Comparison of ENCODE assay signal across 9 mouse cellular contexts in genomic region chr7:82785970-82786647, GRCm38 (mm10).
A peak's percentile ranks its signal among the peaks of the same experiment; 100 is the strongest.
DNase-seq lines count a peak whose midpoint lies in the region; ATAC-seq and TF ChIP-seq lines count a peak whose summit lies in the region.
"Had no signal": no experiment of that assay in that cellular context is flagged by ENCODE, and none has a peak within 500 bp of the region (broad histone marks: within the 10 kb centered on the region; RNA-seq: fewer than 3 reads in every experiment).

No protein-coding gene starts in this region.

- H3K9ac ChIP-seq in forebrain, embryonic 13.5 days: no peak overlapping the region
- H3K9ac ChIP-seq: lung, embryonic 15.5 days had no signal

- WGBS in kidney, adult 2 months: 85% methylated on average over 2 of the region's 2 CpGs
- 61% methylated on average over 2 of the region's 2 CpGs for WGBS in forebrain, embryonic 13.5 days

- H3K9me3 ChIP-seq in forebrain, embryonic 13.5 days (replicated peaks): no peaks in the 10 kb centered on the region
- H3K9me3 ChIP-seq: lung, embryonic 15.5 days had no signal

- H3K4me3 ChIP-seq in kidney, adult 2 months (ENCODE audit: insufficient read depth, low read depth, low read length): no peak overlapping the region
- no peak overlapping the region for H3K4me3 ChIP-seq in forebrain, embryonic 13.5 days
- H3K4me3 ChIP-seq: lung, embryonic 15.5 days had no signal

- TF ChIP-seq CTCF in kidney, adult 2 months (conservative IDR thresholded peaks at IDR 0.05; ENCODE audit: insufficient read depth, insufficient read length, low read depth, low read length): no peak

- H3K27ac ChIP-seq in kidney, adult 2 months (ENCODE audit: insufficient read depth, low read depth, low read length): no peak overlapping the region
- H3K27ac ChIP-seq in forebrain, embryonic 13.5 days: no peak overlapping the region
- H3K27ac ChIP-seq: lung, embryonic 15.5 days had no signal

- peak; percentile 17 for DNase-seq in kidney, adult 2 months
- no peak for DNase-seq in kidney, adult 11 months
- peak; percentile 83 for DNase-seq in adipocyte (ENCODE audit: low spot score)
- DNase-seq in layer of hippocampus, postnatal 36 days: peak; percentile 21 to 26
- DNase-seq in spleen, adult 12 weeks (ENCODE audit: low spot score): no peak
- no peak for DNase-seq in urinary bladder, adult 2 months (ENCODE audit: low spot score)
- DNase-seq in spleen, adult 18-20 months: no peak

- ATAC-seq in forebrain, embryonic 13.5 days: peak; percentile 58

- no peak for TF ChIP-seq POLR2A in kidney, adult 2 months (IDR thresholded peaks at IDR 0.05; ENCODE audit: low read depth, low read length)

- no peaks in the 10 kb centered on the region for H3K36me3 ChIP-seq in kidney, adult 2 months (ENCODE audit: control insufficient read depth, insufficient read depth, low read length)
- H3K36me3 ChIP-seq in forebrain, embryonic 13.5 days (ENCODE audit: poor library complexity, severe bottlenecking): no peaks in the 10 kb centered on the region
- H3K36me3 ChIP-seq: lung, embryonic 15.5 days had no signal

- no peaks in the 10 kb centered on the region; the same call in 1 of the 2 replicates for H3K4me1 ChIP-seq in kidney, adult 2 months (ENCODE audit: control insufficient read depth, insufficient read depth, low read length)
- peaks cover 10% of the 10 kb centered on the region; the same call in 1 of the 2 replicates for H3K4me1 ChIP-seq in forebrain, embryonic 13.5 days

- H3K4me2 ChIP-seq in forebrain, embryonic 13.5 days: no peak overlapping the region
- H3K4me2 ChIP-seq: lung, embryonic 15.5 days had no signal

- H3K27me3 ChIP-seq in kidney, adult 2 months (replicated peaks; ENCODE audit: control insufficient read depth, insufficient read depth, low read length): no peaks in the 10 kb centered on the region
- H3K27me3 ChIP-seq in forebrain, embryonic 13.5 days: no peaks in the 10 kb centered on the region
- H3K27me3 ChIP-seq: lung, embryonic 15.5 days had no signal

Comparison
In these comparisons a context has a peak if more than half of its experiments do, and no peak if none do; other contexts are left out.
1. DNase-seq: peak in kidney, adult 2 months (single experiment), adipocyte (single experiment) and layer of hippocampus, postnatal 36 days (2 of 2); none in kidney, adult 11 months (single experiment), spleen, adult 12 weeks (single experiment), urinary bladder, adult 2 months (single experiment) and spleen, adult 18-20 months (0 of 2).